Mouse (Mus musculus): ENCODE measurements around the gene Nusap1.

- TF ChIP-seq CTCF (IDR thresholded peaks at IDR 0.05; ENCODE audit: borderline replicate concordance, control insufficient read depth, extremely low read depth, insufficient read depth, low read length, poor library complexity), result no peak
- TF ChIP-seq POLR2A (IDR thresholded peaks at IDR 0.05; ENCODE audit: control insufficient read depth, extremely low read depth, insufficient read depth, low read length, poor library complexity), result no peak
Measured at GRCm38 (mm10) chr2:119605361-119605973, 12.6 kb upstream of the Nusap1 start.

Measured in thymus, adult 2 months (tissue).